Mouse (Mus musculus) CD4-positive, CD25-positive, alpha-beta regulatory T cell, adult 2 months (primary cell): Measurements from ENCODE around the gene Tmem182.

Source experiments
- DNase-seq: peaks from one replicate; pipeline ENCODE4 v3.0.0-alpha.2; 2012; ENCODE audit warnings: low read depth, low spot score

Gene Tmem182

GRCm38 (mm10) chr1:40805351-40805750, at the start of gene Tmem182:
Gene Tmem182 (plus strand): TSS chr1:40805601.
- DNase-seq: no peak

GRCm38 (mm10) chr1:40759751-40760445, 45.5 kb upstream of the Tmem182 start:
- DNase-seq: no peak

DNA sequence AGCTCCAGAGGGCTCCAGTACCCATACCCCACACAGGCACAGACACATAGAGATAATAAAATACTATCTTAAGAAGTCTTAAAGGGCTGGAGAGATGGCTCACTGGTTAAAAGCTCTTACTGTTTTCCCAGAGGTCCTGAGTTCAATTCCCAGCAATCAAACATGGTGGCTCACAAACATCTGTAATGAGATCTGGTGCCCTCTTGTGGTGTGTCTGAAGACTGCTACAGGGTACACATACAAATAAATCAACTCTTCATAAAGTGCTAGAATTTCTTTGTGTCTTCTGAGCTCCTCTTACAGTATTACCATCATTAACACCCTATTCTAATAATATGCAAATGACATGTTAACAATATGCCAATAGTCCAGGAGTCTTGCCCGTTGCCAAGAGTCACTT, 41.4 kb upstream of the Tmem182 start:
- DNase-seq: no peak

DNA sequence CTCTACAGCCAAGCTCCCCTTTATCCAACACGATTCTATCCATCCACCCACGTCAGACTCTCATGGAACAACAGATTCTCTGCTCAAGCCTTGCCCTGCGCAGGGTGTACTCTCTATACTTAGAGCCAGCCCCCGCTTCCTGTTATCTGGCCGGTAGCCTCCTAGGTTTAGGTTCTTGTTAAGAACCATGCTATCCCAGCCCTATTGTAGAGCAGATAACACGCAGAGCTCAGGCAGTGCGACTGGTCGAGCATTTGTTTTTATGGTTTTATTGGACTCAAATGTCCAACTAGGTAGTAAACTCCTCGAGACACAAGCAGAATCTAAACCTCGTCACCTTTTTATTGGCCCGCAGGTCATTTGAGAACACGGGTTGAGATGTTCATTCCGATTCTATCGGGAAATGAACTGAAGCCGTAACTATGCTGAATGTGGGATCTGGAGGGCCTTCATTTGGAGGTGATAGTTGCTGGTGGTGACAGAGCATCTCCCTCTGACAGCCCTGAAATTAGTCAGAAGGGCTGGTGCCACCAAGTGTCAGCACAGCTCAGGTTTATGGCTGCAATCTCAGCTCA, 40.6 kb upstream of the Tmem182 start:
- no peak for DNase-seq

DNA sequence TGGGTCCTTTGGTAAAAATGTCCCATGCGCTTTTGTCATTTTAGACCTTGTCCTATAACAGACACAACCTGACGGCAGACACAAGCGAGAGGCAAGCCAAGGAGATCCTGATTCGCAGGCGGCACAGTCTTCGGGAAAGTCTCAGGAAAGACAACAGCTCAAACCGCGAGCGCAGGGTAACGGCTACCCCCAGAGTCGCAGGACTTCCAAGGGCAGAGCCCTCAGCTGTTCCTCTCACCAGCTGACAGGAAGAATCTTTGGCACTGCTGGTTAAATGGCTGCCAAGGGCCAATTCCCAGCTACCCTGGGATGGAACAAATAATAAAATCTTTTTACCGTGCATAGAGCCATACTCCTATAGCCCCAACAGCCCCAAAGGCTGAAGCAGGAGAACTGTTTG, 39.9 kb upstream of the Tmem182 start:
- no peak for DNase-seq

- no peak for DNase-seq
These were observed 37.8 kb upstream of the Tmem182 start for GRCm38 (mm10) chr1:40767588-40767987.

- peak; percentile 48 for DNase-seq
These were observed 36.8 kb upstream of the Tmem182 start for GRCm38 (mm10) chr1:40768606-40769005.

- no peak for DNase-seq
These were observed 36.0 kb upstream of the Tmem182 start for GRCm38 (mm10) chr1:40769331-40769894.

DNA sequence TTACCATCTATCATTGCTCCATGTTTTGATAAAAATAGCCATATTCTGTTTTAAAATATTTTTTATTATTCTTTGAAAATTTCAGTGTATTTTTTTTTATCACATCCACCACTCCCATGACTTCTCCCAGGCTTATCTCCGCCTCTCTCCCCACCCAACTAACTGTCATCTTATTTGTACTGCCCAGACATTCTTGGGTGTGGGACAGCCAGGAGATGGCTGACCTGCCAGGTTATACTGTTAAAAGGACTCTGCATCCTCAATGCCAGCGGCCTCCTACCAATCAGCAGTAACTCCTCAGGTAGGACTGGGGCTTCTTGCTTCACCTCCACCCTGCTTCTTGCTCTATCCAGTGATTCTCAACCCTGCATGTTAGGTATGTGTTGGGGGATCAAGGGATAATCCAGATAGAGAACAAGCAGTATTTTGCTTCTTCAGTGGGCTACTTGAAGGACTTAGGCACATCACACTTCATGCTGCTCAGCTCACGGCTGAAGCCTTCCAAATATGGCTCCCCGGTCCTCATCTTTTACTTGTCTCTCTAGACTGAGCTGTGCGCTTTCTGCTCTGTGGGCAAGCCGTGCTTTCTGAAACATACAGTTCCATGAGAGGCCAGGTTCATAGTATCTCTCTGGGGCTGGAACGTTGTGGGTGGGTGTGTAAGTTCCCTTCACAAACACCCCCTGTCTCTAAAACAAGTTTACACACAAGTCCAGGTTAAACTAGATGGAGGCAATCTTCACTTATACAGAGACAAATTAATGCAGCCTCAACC, 34.0 kb upstream of the Tmem182 start:
- DNase-seq: no peak

- DNase-seq: no peak
These were observed 32.2 kb upstream of the Tmem182 start for GRCm38 (mm10) chr1:40773234-40773633.

DNA sequence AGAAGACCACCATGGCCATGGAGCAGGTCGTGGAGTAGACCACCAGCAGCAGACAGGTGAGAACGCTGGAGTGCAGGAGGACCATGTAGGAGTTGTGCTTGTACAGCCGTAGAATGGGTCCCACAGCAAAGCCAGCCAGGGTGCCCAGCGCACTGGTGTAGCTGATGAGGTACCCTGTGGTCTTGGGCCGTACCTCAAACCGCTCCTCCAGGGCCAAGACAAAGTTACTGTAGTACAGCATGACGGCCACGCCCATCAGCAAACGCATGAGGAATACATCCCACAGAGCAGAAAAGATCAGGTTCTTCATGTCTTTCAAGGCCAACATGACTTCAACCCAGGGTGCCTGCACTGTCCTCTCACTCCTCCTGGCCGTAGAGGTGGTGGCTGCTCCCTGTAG, 31.4 kb upstream of the Tmem182 start:
- DNase-seq: no peak

- no peak for DNase-seq
These were observed 29.3 kb upstream of the Tmem182 start for GRCm38 (mm10) chr1:40776102-40776501.

GRCm38 (mm10) chr1:40776763-40777162, 28.6 kb upstream of the Tmem182 start:
- DNase-seq: no peak

DNA sequence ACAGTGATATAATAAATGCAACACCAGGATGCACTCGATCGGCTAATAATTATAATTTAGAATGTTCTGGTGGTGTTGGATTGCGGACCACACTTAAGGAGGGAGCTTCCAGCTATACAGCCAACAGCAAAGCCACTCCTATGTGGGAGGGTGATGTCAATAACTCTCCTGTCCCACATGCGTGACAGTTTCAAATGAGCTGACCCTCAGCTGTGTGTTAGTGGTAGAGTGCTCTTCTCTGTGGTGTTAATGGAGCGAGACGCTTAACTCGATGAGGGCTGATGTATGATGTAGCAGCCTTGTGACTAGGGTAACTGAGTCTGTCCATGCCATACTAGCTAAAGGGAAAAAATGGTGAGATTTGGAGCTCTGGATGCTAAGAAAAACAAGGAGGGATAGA, 22.0 kb upstream of the Tmem182 start:
- no peak for DNase-seq

DNA sequence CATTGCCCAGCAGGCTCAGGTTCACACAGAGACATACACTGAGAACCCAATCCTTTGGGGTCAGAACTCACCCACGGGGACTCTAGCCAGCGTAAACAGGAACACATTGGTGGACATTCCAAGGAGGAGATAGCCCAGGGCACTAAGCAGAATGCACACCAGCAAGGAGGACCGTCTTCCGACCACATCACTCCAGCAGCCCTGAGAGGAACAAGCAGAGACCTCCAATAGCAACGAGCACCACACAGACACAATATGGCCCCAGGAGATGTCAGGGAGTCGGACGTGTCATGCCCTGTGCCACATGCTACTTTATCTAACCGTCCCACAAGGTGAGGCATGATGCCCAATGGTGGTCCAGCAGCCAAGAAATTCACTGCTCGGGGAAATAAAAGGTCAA, 21.1 kb upstream of the Tmem182 start:
- no peak for DNase-seq

GRCm38 (mm10) chr1:40785876-40786445, 19.4 kb upstream of the Tmem182 start:
- DNase-seq: no peak

DNA sequence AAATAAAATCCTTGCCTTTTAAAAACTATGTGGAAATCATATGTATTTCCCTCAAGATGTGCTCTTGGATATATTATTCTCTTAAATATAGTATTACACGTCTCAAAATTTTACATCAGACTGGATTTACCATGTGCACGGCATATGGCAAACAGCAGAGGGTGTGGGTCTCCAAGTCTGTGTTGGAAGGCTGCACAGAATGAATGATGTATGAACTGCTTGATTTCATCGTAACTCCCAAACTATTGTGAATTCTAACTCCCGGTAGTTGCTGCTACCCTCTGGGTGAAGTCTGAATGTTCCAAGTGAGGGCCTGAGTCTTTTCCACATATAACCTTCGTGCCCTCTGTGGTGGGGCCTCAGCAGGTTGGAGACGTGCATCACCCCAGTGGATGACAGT, 16.4 kb upstream of the Tmem182 start:
- no peak for DNase-seq

DNA sequence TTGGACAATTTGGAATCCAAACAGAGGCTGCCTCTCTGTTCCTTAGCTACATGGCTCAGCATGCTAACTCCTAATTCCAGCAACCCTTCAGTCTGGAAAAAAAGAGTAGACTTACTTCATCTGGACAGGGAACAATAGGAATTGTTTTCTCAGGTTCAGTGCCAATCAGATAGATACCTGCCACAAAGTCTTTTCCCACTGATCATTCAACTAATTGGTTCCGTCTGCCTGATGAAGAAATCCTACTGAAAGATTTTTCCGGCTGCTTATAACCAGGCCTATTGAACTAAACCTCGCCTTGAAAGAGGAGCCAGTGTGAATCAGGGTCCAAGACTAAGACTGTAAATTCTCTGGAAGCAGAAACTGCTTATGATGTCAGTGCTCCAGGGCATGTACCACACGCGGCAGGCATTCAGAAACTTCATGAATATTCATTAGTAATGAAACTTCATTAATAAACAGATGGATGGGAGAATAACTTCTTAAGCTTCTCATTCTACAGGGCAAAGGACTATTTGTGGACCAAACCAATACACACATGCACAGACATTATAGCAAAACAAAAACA, 15.7 kb upstream of the Tmem182 start:
- no peak for DNase-seq

GRCm38 (mm10) chr1:40790324-40791141, 14.9 kb upstream of the Tmem182 start, which contains the start of gene Mfsd9:
Gene Mfsd9 (minus strand): TSS chr1:40790687.
- peak; percentile 95 for DNase-seq

- DNase-seq: no peak
These were observed 9.9 kb upstream of the Tmem182 start for GRCm38 (mm10) chr1:40795508-40795907.

- peak; percentile 83 for DNase-seq
These were observed 8.1 kb upstream of the Tmem182 start for GRCm38 (mm10) chr1:40797348-40797747.
